Mouse (Mus musculus): Measurements from ENCODE around the gene Wnt5b.

- TF ChIP-seq CTCF (IDR thresholded peaks at IDR 0.05; ENCODE audit: low read depth, low read length) = no peak
- TF ChIP-seq POLR2A (IDR thresholded peaks at IDR 0.05; ENCODE audit: borderline replicate concordance, low read depth, low read length) = no peak
Observed at GRCm38 (mm10) chr6:119385668-119386067, 158.5 kb downstream of the Wnt5b start.
